Mouse (Mus musculus) heart, adult 2 months (tissue): ENCODE data around the gene Cftr.

ENCODE experiments used
- CTCF ChIP-seq: fragments of 200-600 bp; IDR thresholded peaks from 2 replicates; pipeline ENCODE4 v1.8.1; 2022; ENCODE audit warnings: antibody characterized with exemption, mild to moderate bottlenecking, moderate library complexity
- POLR2A ChIP-seq: fragments of 200-500 bp; IDR thresholded peaks from 2 replicates; pipeline ENCODE4 v1.6.1; 2011; ENCODE audit warnings: mild to moderate bottlenecking, low read depth, low read length, control low read depth; ENCODE audit not compliant: insufficient read depth

- TF ChIP-seq CTCF, result no peak
- no peak for TF ChIP-seq POLR2A
Measured at GRCm38 (mm10) chr6:18127206-18127983, 43.1 kb upstream of the Cftr start.
